Mouse (Mus musculus) cortical plate, adult 2 months (tissue): ENCODE measurements at regions not wholly inside any gene's neighbourhood (a gene's known extent, or its start where the extent isn't known, plus 50 kb on each side); places are given as distances from the start of the nearest gene placed in this dataset.

Experiments
- H3K27ac ChIP-seq: fragments of 200-500 bp; 2 replicates; pipeline ENCODE4 v1.5.1; 2012; ENCODE audit warnings: low read length, control low read depth, inconsistent platforms; ENCODE audit not compliant: insufficient read depth
- H3K4me1 ChIP-seq: fragments of 200-500 bp; 2 replicates; pipeline ENCODE4 v1.6.1; 2011; ENCODE audit warnings: low read length; ENCODE audit not compliant: control insufficient read depth, insufficient read depth
- H3K4me3 ChIP-seq: fragments of 200-500 bp; 2 replicates; pipeline ENCODE4 v1.5.1; 2011; ENCODE audit warnings: mild to moderate bottlenecking, low read length, control low read depth; ENCODE audit not compliant: insufficient read depth
- CTCF ChIP-seq: fragments of 200-500 bp; IDR thresholded peaks from 2 replicates; pipeline ENCODE4 v1.5.1; 2011; ENCODE audit warnings: mild to moderate bottlenecking, control low read depth, low read length; ENCODE audit not compliant: insufficient read depth; ENCODE audit errors: extremely low read depth
- POLR2A ChIP-seq: fragments of 200-500 bp; IDR thresholded peaks from 2 replicates; pipeline ENCODE4 v1.6.1; 2011; ENCODE audit warnings: mild to moderate bottlenecking, low read length, control low read depth; ENCODE audit not compliant: insufficient read depth; ENCODE audit errors: extremely low read depth

DNA sequence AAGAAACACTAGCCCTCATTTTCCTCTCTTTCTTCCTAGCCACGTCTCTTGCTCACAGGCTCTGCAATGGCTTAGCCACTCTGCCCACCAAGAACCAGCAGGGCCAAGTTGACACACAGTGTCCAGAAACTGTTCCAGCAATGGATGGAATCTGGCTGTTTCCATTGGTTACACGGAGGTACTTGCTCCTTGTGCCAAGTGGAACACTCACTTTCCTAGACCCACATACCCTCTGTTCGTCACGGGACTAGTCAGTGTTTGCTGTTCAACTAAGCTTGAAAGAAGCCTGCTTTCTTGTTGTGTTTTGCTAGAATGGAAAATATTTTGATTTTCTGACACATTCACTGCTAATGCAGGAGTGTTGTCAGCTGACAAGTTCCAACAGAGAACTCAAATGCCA, 575.7 kb upstream of the Gulo start:
- Histone ChIP-seq H3K4me3 (no peak overlapping the region), H3K4me1 (peaks cover 6% of the 10 kb centered on the region; the same call in 1 of the 2 replicates), H3K27ac (no peak overlapping the region)
- TF ChIP-seq CTCF (no peak), POLR2A (no peak)

DNA sequence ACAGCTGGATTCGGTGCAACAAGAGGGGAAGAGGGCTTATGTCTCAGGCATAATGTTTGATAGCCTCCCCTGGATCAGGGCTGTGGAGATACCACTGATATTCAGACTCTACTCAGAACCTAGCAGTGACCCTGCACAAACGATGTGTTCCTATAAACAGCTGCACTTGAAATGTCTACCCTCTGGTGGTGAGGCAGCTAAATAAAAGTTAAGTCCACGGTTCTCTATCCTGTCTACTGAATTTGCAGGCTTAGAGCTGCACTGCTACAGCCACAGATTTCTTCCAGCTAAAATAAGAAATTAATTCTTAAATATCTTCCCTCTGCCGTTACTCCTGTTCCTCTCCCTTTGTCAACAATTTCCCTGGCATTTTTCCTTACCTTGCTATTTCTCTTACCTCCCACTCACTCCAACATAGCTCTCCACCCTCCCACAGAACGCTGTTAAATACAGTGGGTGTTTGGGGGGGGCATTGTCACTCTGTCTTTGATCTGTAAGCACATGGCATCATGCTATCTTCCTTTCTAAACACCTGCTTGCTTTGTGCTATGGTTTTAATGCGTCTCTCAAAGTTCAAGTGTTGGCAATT, 571.0 kb upstream of the Gulo start:
- H3K4me3 ChIP-seq, result no peak overlapping the region
- H3K4me1 ChIP-seq, result peaks cover 6% of the 10 kb centered on the region; the same call in 1 of the 2 replicates
- H3K27ac ChIP-seq, result no peak overlapping the region
- TF ChIP-seq POLR2A (no peak), CTCF (0 out of 2 replicates have a peak, but pooled peaks have one; percentile 14)

GRCm38 (mm10) chr14:66566600-66566999, 557.6 kb upstream of the Gulo start:
- peaks cover 2% of the 10 kb centered on the region; the same call in 1 of the 2 replicates for H3K4me1 ChIP-seq
- no peak overlapping the region for H3K27ac ChIP-seq
- no peak for TF ChIP-seq POLR2A
- no peak for TF ChIP-seq CTCF
- H3K4me3 ChIP-seq, result no peak overlapping the region

DNA sequence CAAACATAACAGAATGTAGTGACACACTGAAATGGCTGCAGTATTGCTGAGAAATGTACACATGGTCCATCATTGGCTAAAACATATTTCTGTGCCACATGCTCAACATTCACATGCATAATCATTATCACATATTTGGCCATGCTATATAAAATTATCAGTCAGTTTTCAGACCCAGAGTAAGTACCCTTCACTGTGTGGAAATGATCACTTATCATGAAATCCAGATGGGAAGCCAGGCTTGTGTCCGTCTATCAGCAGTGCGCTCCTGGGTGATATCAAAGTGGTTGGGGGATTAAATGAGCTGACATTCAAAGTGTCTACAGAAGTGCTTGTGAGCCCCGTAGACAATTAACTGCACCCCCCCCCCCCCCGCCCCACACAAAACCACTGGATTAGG, 553.7 kb upstream of the Gulo start:
- no peak overlapping the region for H3K27ac ChIP-seq
- no peak overlapping the region for H3K4me3 ChIP-seq
- TF ChIP-seq CTCF (no peak), POLR2A (no peak)
- H3K4me1 ChIP-seq, result peaks cover 6% of the 10 kb centered on the region; the same call in 1 of the 2 replicates

DNA sequence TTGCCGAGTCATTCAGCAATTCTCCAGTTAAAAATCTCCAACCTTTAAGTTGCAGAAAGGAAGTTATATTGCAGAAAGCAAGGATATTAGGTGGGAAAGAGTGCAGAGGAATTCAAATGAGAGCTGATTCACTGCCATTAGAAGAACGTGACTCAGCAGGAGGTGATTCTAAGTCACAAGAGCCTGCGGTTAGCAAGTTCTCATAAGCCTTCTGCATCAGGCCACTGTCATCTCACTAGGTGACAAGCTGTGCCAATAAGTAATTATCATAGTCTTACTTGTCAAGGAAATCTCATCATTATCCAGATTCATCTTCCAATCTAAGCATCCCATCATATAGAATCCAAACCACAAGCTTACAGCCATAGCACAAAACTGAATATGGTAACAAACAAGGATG, 552.7 kb upstream of the Gulo start:
- TF ChIP-seq POLR2A (no peak), CTCF (no peak)
- Histone ChIP-seq H3K4me1 (peaks cover 6% of the 10 kb centered on the region; the same call in 1 of the 2 replicates), H3K27ac (no peak overlapping the region), H3K4me3 (no peak overlapping the region)

DNA sequence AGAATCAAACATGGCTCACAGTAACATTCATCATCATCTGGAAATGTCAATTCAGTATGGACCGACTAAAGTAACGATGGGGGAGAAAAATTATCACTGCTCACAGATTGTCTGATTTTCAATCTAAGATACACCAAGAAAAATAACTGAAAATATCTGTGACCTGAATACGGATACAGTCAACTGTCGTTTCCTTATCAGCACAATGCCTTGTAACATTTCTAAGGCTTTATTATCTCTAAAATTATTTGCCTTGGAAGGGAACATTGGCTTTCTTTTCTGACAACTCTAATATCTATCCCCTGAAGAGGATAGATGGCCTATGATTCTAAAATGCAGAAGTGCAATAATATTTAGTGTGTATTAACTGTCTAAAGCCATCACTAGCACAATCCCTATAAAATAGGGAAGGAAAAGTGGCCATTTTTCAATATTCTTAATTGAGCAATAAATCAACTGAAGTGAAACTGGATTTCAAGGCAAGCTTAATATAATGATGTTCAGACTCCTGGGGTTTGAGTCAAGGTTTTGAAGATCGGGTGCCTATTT, 552.1 kb upstream of the Gulo start:
- Histone ChIP-seq H3K4me1 (peaks cover 4% of the 10 kb centered on the region; the same call in 1 of the 2 replicates), H3K27ac (no peak overlapping the region), H3K4me3 (no peak overlapping the region)
- no peak for TF ChIP-seq POLR2A
- TF ChIP-seq CTCF, result no peak

- TF ChIP-seq POLR2A (no peak), CTCF (no peak)
- peak overlapping the region; percentile 60; the same call in 1 of the 2 replicates for H3K27ac ChIP-seq
- no peak overlapping the region for H3K4me3 ChIP-seq
- peaks cover 4% of the 10 kb centered on the region; the same call in 1 of the 2 replicates for H3K4me1 ChIP-seq
Measured at GRCm38 (mm10) chr14:66558393-66558792, 549.4 kb upstream of the Gulo start.

GRCm38 (mm10) chr14:66557631-66558030, 548.6 kb upstream of the Gulo start:
- TF ChIP-seq CTCF (no peak), POLR2A (no peak)
- H3K27ac ChIP-seq, result no peak overlapping the region; the same call in 1 of the 2 replicates
- no peak overlapping the region for H3K4me3 ChIP-seq
- peaks cover 4% of the 10 kb centered on the region; the same call in 1 of the 2 replicates for H3K4me1 ChIP-seq

DNA sequence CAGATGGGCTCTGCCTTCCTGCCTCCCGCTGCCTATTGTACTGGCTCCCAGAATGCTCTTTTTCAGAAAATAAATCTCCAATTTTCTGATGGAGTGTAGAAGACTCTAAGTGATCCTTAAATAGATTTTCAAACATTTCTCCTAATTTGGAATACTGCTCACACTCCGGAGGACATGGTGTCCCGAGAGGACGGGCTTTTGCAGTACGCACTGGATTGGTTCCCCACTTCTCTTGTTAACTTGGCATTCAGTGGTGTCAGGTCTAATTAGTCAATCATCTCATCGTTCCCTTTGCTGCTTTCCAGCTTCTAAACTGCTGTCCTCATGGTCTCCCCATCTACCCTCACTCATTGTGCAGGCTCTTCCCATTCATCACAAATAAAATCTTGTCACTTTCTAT, 529.5 kb upstream of the Gulo start:
- Histone ChIP-seq H3K4me3 (no peak overlapping the region), H3K4me1 (no peaks in the 10 kb centered on the region), H3K27ac (no peak overlapping the region)
- TF ChIP-seq CTCF, result no peak
- TF ChIP-seq POLR2A, result no peak

DNA sequence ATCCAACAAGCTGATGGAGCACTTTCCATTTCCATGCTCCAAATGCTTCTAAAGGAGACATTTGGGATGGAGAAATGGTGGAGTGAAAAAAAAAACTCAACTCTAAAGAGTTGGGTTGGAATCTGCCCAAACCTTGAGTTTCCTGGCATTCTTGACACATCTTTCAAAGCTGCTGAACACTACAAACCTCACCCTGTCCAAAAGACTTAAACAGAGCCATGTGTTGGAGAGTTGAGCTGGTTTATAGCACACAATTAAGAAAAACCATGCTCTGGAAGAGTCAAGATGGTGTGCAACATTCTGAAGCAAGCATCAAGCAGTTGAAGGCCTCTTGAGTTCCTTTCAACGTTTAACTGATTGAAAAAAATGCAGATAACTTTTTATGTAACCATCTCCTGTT, 525.7 kb upstream of the Gulo start:
- no peak overlapping the region for H3K4me3 ChIP-seq
- H3K4me1 ChIP-seq, result no peaks in the 10 kb centered on the region
- H3K27ac ChIP-seq, result no peak overlapping the region
- TF ChIP-seq CTCF (no peak), POLR2A (no peak)
